Mouse (Mus musculus) liver, embryonic 15.5 days (tissue): ENCODE measurements at regions not wholly inside any gene's neighbourhood (a gene's known extent, or its start where the extent isn't known, plus 50 kb on each side); places are given as distances from the start of the nearest gene placed in this dataset.

Experiments
- ATAC-seq: fragments of 200-750 bp; cut with Nextera tagmentation; 2 replicates; pipeline ENCODE4 v1.8.0; 2017; ENCODE audit warnings: moderate number of reproducible peaks, mild to moderate bottlenecking, moderate library complexity; ENCODE audit not compliant: insufficient read depth
- H3K27ac ChIP-seq: fragments of 300-500 bp; sonication (generic); replicated peaks from 2 replicates; pipeline ENCODE4 v1.5.1; 2015; ENCODE audit warnings: mild to moderate bottlenecking, inconsistent platforms
- H3K27me3 ChIP-seq: fragments of 300-500 bp; sonication (generic); 2 replicates; pipeline ENCODE4 v1.6.1; 2015; ENCODE audit warnings: mild to moderate bottlenecking, inconsistent platforms
- H3K36me3 ChIP-seq: fragments of 300-500 bp; sonication (generic); replicated peaks from 2 replicates; pipeline ENCODE4 v1.6.1; 2015; ENCODE audit warnings: moderate library complexity, mild to moderate bottlenecking, inconsistent platforms
- H3K4me1 ChIP-seq: fragments of 300-500 bp; sonication (generic); replicated peaks from 2 replicates; pipeline ENCODE4 v1.6.1; 2015; ENCODE audit warnings: inconsistent platforms
- H3K4me2 ChIP-seq: fragments of 300-500 bp; sonication (generic); 2 replicates; pipeline ENCODE4 v1.6.1; 2015; ENCODE audit warnings: moderate library complexity, mild to moderate bottlenecking, inconsistent platforms
- H3K4me3 ChIP-seq: fragments of 300-500 bp; sonication (generic); replicated peaks from 2 replicates; pipeline ENCODE4 v1.5.1; 2015; ENCODE audit warnings: mild to moderate bottlenecking, inconsistent platforms
- H3K9ac ChIP-seq: fragments of 300-500 bp; sonication (generic); 2 replicates; pipeline ENCODE4 v1.6.1; 2015; ENCODE audit warnings: moderate library complexity, mild to moderate bottlenecking, inconsistent platforms
- H3K9me3 ChIP-seq: fragments of 300-500 bp; sonication (generic); replicated peaks from 2 replicates; pipeline ENCODE4 v1.6.1; 2016; ENCODE audit warnings: inconsistent platforms
- WGBS: fragments of 180-500 bp; shearing (Covaris S2); methylation state at CpG from one replicate; pipeline ENCODE4 v1.1.7; 2015; ENCODE audit warnings: mixed read lengths; ENCODE audit not compliant: insufficient replicate concordance; 5-methylcytosine and 5-hydroxymethylcytosine counted together

DNA sequence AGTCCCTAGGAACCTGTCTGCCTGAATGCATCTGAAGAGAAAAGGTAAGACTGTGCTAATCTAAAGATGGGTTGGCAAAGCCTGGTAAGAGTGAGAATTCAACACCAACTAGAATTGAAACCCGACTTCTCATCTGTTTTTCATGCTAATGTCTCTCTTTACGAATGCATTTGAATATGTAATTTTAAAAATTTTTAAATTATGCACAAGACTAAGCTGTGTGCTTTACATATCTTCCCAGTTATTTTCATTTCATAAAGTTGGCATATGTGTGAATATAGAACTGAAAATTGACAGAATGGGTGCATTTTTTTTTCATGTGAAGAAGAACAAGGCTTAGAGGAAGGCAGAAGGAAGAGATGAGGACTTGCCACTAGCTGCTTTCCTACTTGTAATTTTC is 267.2 kb upstream of the Ube2e3 start:
- H3K36me3 ChIP-seq: no peaks in the 10 kb centered on the region
- ATAC-seq: no peak
- H3K4me1 ChIP-seq: no peaks in the 10 kb centered on the region
- no peak overlapping the region for H3K4me3 ChIP-seq
- no peaks in the 10 kb centered on the region for H3K9me3 ChIP-seq
- no peak overlapping the region for H3K9ac ChIP-seq
- no peak overlapping the region for H3K4me2 ChIP-seq
- 44% methylated on average over 2 of the region's 2 CpGs for WGBS
- no peak overlapping the region for H3K27ac ChIP-seq
- no peaks in the 10 kb centered on the region for H3K27me3 ChIP-seq

DNA sequence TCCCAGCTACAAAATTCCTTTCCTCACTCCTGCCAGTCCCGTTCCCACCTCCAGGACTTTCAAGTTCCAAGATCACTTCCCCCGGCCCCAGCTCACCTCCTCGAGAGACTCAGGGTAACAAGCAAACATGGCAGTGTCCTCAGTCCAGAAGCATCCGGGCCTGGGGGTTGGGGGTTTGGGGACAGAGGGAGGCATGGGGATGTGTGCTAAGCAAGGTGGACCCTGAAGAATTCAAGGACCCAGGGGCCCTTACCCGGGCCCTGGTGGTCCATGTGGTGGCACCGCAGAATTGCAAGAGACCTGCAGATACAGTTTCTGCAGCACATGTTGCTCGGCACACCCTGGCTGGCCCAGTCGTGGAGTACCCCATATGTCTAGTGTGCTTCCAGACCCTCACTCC is 269.9 kb upstream of the Ube2e3 start:
- no peaks in the 10 kb centered on the region for H3K4me1 ChIP-seq
- no peak overlapping the region for H3K27ac ChIP-seq
- H3K27me3 ChIP-seq: no peaks in the 10 kb centered on the region
- H3K9me3 ChIP-seq: no peaks in the 10 kb centered on the region
- 67% methylated on average over 8 of the region's 8 CpGs for WGBS
- H3K36me3 ChIP-seq: no peaks in the 10 kb centered on the region
- no peak overlapping the region for H3K4me2 ChIP-seq
- no peak for ATAC-seq
- no peak overlapping the region for H3K4me3 ChIP-seq
- no peak overlapping the region for H3K9ac ChIP-seq

DNA sequence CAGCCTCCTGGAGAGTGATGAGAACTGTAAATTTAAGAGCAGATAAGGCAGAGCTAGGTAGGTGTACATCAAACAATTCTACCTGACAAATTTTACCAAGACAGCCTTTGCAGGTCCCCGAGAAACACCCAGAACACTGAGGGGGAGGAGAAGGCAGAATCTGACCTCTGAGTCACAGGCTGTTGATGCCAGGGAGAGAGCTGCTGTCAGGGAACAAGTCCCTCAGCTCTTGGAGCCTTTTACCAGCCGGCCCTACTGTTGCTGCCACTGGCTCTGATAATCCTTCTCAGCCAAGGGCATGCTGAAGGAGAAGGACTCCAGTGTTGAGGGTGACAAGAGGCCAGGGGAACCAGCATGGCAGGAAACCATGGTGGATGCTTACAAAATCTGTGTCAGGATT is 271.7 kb upstream of the Ube2e3 start:
- H3K4me2 ChIP-seq: no peak overlapping the region
- no peak for ATAC-seq
- H3K27ac ChIP-seq: no peak overlapping the region
- H3K4me1 ChIP-seq: no peaks in the 10 kb centered on the region
- H3K9me3 ChIP-seq: no peaks in the 10 kb centered on the region
- WGBS: 46% methylated on average over 2 of the region's 2 CpGs
- H3K36me3 ChIP-seq: no peaks in the 10 kb centered on the region
- no peak overlapping the region for H3K9ac ChIP-seq
- no peak overlapping the region for H3K4me3 ChIP-seq
- H3K27me3 ChIP-seq: no peaks in the 10 kb centered on the region

DNA sequence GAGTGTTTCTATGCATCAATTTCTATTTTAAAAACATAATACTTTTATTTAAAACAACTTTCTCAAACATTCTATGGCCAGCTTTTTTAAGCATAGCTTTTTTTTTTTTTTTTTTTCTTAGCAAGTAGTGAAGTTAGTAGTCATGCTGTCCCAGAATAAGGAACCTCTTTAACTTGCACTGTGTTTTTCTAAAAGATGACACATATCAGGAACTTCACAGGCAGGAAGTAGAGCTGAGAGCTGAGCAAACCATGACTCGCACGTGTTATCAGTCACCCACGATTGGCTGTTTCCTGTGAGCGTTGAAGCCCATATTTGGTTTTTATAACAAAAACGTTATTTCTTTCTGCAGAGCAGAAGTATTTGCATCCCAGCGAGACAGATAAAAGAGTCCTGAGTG is 287.9 kb upstream of the Ube2e3 start:
- Histone ChIP-seq H3K9ac (no peak overlapping the region), H3K27ac (no peak overlapping the region), H3K27me3 (no peaks in the 10 kb centered on the region), H3K4me3 (no peak overlapping the region), H3K9me3 (no peaks in the 10 kb centered on the region), H3K36me3 (no peaks in the 10 kb centered on the region), H3K4me1 (peaks cover 4% of the 10 kb centered on the region), H3K4me2 (no peak overlapping the region)
- WGBS: 8% methylated on average over 6 of the region's 6 CpGs
- peak; percentile 34 for ATAC-seq

DNA sequence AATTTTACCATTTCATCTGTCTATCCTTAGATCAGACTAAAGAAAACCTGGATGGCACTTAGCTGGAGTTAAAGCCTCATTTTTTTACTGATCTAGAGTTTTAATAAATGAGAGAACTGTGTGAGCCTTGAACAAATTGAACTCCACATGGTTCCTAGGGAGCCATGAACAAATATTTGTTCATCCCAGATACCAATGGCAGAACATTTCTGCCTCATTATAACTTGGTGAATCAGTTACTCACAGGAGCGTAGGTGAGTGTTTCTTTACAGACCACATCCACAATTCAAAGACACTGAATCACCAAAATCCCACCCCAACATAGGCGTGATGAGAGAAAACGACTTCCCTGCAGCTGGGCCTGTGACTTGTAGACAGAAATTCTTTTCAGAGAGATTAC is 295.4 kb upstream of the Ube2e3 start:
- Histone ChIP-seq H3K9me3 (no peaks in the 10 kb centered on the region), H3K9ac (no peak overlapping the region), H3K4me1 (no peaks in the 10 kb centered on the region), H3K4me3 (no peak overlapping the region), H3K36me3 (no peaks in the 10 kb centered on the region), H3K4me2 (no peak overlapping the region), H3K27ac (no peak overlapping the region), H3K27me3 (no peaks in the 10 kb centered on the region)
- 40% methylated on average over 3 of the region's 3 CpGs for WGBS
- ATAC-seq: no peak

DNA sequence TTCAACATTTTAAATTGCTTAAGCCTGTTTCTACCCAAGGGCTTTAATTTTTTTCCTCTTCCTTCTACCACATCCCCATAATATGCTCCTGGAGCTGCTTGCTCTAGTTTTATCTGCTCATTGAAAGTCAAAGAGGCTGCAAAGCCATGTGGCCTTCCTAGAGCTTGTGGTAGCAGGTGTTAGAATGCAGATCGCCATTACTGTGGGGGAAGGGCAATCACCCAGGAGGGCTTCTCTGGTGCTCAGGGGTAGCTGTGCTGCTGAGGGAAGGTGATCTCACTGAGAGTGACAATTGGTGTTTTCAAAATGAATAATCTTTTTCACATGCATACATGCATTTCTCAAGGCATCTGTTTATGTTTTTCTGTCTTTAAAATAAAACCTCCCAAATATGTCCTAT is 309.8 kb upstream of the Ube2e3 start:
- Histone ChIP-seq H3K4me3 (no peak overlapping the region), H3K36me3 (no peaks in the 10 kb centered on the region), H3K4me1 (no peaks in the 10 kb centered on the region), H3K27me3 (no peaks in the 10 kb centered on the region), H3K27ac (no peak overlapping the region), H3K4me2 (no peak overlapping the region), H3K9ac (no peak overlapping the region), H3K9me3 (no peaks in the 10 kb centered on the region)
- 58% methylated on average over 1 of the region's 1 CpGs for WGBS
- ATAC-seq: no peak

DNA sequence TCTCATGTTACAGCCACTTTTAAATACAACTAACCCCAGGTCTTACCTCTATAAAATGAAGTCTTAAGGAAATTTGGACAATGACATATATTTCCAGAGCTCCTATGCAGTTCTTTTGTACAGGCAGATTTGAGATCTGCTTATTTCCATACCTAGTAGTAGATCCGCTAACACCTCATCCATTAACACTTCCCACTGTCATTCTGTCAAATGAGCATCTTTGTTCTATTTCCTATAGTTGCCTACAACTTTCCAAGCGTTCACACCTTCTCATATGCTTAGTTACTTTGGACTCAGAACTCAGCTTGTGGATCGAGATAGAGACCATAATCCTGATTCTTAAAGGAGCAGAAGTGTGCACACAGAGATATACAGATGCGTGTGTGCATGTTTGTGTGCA is 316.8 kb upstream of the Ube2e3 start:
- H3K27ac ChIP-seq: no peak overlapping the region
- no peaks in the 10 kb centered on the region for H3K36me3 ChIP-seq
- ATAC-seq: no peak
- WGBS: 61% methylated on average over 4 of the region's 4 CpGs
- H3K9me3 ChIP-seq: no peaks in the 10 kb centered on the region
- H3K27me3 ChIP-seq: no peaks in the 10 kb centered on the region
- H3K4me2 ChIP-seq: no peak overlapping the region
- no peak overlapping the region for H3K9ac ChIP-seq
- no peak overlapping the region for H3K4me3 ChIP-seq
- no peaks in the 10 kb centered on the region for H3K4me1 ChIP-seq

DNA sequence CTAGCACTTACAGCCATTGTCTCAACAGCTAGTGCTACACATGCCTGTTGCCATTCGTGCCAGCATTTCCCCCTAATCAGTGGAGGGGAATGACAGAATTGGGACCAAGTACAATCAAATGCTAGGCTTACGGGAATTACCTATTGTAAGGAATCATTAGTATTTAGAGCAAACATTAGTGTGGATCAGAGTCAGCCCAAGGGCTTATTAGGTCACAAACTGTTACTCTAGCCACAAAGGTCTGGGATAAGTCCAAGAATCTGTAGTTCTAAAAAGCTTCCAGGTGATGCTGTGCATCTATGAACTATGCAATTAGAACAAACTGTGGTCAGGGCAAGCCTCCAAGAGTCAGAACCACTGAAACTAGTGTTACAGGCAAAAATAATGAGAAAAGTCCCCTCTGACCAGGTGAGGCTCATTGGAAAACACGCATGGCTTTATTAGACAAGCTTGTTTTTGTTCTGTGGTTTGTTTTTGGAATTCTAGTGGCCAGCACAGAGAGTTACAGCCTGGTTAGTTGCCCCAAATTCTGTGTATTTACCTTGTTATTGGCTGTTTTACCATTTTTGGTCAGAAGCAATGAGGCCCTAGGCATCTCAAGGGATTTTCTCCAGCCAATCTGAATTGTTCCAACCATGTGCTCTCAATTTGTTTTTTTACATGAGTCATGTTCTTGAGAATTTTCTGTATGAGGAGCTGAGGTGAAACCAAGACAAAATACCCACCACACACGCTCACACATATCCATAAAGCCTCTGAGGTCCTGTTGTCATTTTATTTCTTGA is 319.0 kb upstream of the Ube2e3 start:
- H3K9me3 ChIP-seq: no peaks in the 10 kb centered on the region
- 60% methylated on average over 4 of the region's 4 CpGs for WGBS
- no peak overlapping the region for H3K4me3 ChIP-seq
- no peaks in the 10 kb centered on the region for H3K4me1 ChIP-seq
- no peak overlapping the region for H3K9ac ChIP-seq
- ATAC-seq: no peak
- H3K27me3 ChIP-seq: no peaks in the 10 kb centered on the region
- no peak overlapping the region for H3K27ac ChIP-seq
- H3K4me2 ChIP-seq: no peak overlapping the region
- H3K36me3 ChIP-seq: no peaks in the 10 kb centered on the region

DNA sequence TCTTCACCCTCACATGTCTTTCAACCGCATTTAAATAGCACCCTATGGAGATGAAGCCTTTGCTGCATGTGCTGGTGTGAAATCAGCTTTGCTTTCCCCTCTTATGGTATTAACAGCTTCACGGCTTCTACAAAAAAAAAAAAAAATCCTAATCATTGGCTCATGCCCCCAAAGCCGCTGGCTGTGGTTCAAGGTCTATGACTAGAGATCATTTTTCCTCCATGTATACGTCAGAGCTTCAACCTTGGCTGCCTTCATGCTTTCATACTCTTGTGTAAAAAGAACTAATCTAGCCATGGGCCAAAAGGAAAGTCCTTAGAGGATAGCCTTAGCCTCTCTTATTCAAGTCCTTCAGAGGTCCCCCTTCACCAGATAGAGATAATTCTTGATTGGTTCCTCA is 320.6 kb upstream of the Ube2e3 start:
- no peak for ATAC-seq
- Histone ChIP-seq H3K27me3 (no peaks in the 10 kb centered on the region), H3K36me3 (no peaks in the 10 kb centered on the region), H3K27ac (no peak overlapping the region), H3K4me1 (no peaks in the 10 kb centered on the region), H3K9ac (no peak overlapping the region), H3K4me2 (no peak overlapping the region), H3K4me3 (no peak overlapping the region), H3K9me3 (no peaks in the 10 kb centered on the region)
- 61% methylated on average over 4 of the region's 4 CpGs for WGBS

DNA sequence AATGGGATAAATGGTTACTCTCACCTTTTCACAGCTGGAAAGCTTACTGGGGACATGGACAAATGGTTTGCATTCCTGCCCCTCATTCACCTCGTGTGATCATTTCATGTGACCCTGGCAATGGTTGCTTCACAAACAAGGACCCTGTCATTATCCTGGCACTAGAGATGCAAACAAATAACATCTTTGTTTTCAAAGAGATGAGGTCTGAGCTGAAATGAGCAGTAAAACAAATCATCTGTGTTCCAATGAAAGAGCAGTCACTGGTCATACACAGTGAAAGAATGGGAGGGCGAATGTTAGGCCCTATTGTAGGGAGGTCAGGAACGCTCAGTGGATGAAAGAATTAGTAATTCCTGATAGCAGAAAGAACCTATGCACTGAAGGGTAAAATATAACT is 327.5 kb upstream of the Ube2e3 start:
- H3K27me3 ChIP-seq: no peaks in the 10 kb centered on the region
- H3K36me3 ChIP-seq: no peaks in the 10 kb centered on the region
- H3K4me2 ChIP-seq: no peak overlapping the region
- H3K27ac ChIP-seq: no peak overlapping the region
- WGBS: 36% methylated on average over 3 of the region's 3 CpGs
- H3K4me3 ChIP-seq: no peak overlapping the region
- ATAC-seq: no peak
- H3K9ac ChIP-seq: no peak overlapping the region
- no peaks in the 10 kb centered on the region for H3K9me3 ChIP-seq
- no peaks in the 10 kb centered on the region for H3K4me1 ChIP-seq

DNA sequence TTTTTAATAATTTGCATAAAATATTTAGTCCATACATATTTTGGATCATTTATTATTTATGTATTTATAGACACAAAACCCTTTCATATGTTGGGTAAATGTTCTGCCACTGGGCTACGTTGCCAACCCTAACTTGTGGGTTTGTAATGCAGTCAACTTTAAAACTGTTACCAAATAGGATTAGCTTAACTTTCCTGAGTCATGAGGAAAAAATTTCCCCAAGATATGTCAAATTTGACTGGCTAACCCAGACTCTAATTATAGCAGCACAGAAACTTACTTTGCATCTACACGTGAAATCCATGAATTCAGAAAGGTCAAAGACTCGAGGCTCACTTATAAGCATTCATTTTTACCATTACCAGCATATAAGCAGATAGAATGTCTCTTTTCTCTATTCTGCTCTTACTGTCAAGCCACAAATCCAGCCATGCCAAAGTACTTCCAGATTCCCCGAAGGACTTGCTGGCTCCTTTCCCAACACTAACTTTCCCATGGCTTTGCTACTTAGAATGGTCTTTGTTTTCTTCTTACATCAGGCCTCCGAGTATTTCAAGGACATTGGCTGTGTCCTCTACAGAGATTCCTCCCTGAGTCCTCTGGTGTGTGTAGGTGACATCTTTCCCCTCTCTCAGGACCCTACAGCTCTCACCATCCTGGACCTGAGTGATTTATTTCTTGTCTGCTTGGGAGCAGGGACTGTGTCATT is 328.2 kb upstream of the Ube2e3 start:
- 53% methylated on average over 5 of the region's 5 CpGs for WGBS
- H3K4me3 ChIP-seq: no peak overlapping the region
- H3K9me3 ChIP-seq: no peaks in the 10 kb centered on the region
- no peaks in the 10 kb centered on the region for H3K36me3 ChIP-seq
- H3K27ac ChIP-seq: no peak overlapping the region
- H3K9ac ChIP-seq: no peak overlapping the region
- no peak for ATAC-seq
- H3K4me1 ChIP-seq: no peaks in the 10 kb centered on the region
- no peak overlapping the region for H3K4me2 ChIP-seq
- no peaks in the 10 kb centered on the region for H3K27me3 ChIP-seq

DNA sequence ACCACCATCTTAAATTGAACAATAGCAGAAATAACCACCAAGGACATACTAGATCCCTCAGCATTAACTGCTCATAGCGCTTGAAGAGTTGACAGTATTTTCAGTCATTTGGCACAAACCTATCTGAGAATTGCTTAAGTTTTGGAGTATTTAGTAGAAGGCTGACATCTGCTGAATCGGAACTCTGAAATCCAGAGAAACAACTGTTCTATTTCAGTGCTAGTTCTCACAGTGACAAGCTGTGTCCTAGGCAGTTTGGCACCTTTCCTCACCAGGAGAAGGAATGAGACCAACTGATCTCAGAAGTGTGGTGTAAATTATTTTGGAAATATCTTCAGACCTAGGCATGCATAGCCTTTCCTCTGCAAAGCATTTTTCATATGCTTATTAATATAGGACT is 330.4 kb upstream of the Ube2e3 start:
- ATAC-seq: no peak
- Histone ChIP-seq H3K4me3 (no peak overlapping the region), H3K36me3 (no peaks in the 10 kb centered on the region), H3K4me1 (no peaks in the 10 kb centered on the region), H3K27ac (no peak overlapping the region), H3K9me3 (no peaks in the 10 kb centered on the region), H3K27me3 (no peaks in the 10 kb centered on the region), H3K9ac (no peak overlapping the region), H3K4me2 (no peak overlapping the region)
- 69% methylated on average over 2 of the region's 2 CpGs for whole genome bisulfite sequencing
